Mouse (Mus musculus) retina, postnatal 1 day (tissue): Measurements from ENCODE around the gene Ankrd42.

ENCODE experiments used
- DNase-seq: peaks from one replicate; pipeline ENCODE4 v3.0.0-alpha.2; 2012

Gene Ankrd42

DNA sequence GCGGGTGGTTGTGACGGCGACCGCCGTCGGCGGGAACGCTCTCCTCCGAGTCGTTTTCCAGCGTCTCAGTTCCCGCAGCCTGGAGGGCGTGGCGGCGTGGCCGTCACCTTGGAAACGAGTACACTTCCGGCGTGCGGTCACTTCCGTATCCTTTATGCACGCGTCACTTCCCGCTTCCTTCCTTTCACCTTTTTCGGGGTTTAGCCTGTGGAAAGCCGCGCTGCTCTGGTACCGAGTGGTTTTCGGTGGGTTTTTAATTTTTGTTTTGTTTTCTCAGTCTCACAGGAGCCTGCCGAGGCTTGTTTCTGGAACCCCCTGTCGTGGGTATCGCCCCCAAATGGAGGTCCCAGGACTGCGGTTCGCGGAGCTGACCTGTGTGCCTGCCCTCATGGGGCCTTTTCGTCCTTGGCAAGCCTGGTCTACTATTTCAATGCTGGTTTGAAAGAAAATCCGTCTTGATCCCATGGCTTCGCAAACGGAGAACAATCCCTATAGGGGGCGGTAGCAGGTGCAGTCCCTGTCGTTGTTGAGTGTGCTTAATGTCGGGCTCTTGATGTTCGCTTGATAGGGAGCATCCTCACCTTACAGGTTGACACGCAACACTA, at the start of gene Ankrd42:
TSS of gene Ankrd42 (minus strand) at position 122 of the 605 bp plus-strand sequence.
- peak; percentile 95 for DNase-seq

DNA sequence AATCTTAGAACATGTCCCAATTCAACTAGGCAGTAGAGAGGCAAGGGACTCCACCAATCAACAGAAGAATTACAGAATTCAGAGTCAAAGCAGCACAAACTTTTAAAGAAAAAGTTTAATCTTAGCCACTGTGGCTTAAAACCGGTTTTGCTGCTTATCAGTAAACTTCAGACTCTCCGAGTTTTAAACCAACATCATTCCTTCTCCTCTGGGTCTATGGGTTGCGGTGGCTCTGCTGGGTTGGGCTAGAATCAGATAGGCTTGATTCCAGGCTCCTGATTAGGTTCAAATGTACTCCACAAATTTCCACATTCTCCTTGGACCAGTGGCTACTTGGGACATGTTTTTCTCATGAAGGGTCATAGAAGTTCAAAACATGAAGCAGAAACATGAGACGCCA, 40.4 kb upstream of the Ankrd42 start:
- DNase-seq = no peak

DNA sequence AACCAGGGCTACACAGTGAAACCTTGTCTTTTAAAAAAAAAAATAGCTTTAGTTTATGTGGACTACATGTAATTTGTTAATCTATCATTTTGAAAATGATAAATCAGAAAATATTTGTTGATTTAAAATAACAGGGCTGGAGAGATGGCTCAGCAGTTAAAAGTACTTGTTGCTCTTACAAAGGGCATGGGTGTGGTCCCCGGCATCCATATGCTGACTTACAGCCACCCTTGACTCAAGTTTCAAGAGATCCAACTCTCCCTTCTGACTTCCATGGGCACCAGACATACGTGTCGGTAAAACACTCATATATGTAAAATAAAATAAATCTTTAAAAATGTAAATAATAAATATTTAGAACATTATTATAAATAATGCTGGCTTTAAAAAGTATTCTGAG, 38.2 kb upstream of the Ankrd42 start:
- no peak for DNase-seq

DNA sequence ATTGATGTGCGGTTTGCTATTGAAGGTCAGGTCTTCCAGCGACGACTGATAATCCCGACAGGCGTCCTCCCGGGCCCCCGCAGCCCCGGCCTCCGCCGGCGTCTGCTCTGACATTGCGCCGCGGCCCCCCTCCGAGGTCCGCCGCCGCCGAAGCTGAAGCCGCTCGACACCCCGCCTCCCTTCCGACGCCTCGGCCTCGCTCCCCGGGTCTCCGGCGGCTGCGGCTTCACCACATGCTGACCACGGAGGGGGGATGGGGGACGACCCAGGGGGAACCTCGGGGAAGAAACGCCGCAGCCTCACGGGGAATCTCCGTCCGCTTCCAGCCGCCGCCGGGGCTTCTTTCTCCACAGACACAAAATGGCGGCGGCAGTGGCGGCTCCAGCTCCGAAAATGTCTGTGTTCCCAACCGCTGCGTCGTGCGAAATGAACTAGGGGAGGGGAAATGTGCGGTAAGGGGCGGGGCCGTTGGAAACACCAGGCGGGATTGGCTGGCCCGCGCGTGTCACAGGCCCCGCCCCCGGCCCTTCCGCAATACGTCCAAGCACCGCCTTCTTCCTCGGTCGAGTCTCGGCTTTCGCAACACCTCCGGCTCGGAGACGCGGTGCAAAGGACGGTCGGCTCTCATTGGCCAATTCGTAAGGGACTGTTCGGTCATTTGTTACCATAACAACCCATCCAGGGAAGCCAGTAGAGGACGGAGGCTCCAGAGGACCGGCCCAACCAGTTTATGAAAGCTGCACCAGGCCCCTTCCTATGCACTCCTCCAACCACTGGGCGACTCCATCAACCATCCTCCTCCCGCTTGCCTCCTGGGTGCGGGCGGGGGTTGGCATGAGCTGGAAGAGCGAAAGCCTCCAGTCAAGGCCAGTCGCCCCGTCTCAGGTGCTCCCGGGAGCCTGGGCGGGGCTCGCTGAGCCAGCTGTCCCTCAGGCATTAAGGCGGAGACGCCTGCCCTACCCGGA, 32.8 kb upstream of the Ankrd42 start, which contains the start of gene Pcf11:
TSS of gene Pcf11 (minus strand) at position 428 of the 965 bp plus-strand sequence.
- DNase-seq = peak; percentile 99

DNA sequence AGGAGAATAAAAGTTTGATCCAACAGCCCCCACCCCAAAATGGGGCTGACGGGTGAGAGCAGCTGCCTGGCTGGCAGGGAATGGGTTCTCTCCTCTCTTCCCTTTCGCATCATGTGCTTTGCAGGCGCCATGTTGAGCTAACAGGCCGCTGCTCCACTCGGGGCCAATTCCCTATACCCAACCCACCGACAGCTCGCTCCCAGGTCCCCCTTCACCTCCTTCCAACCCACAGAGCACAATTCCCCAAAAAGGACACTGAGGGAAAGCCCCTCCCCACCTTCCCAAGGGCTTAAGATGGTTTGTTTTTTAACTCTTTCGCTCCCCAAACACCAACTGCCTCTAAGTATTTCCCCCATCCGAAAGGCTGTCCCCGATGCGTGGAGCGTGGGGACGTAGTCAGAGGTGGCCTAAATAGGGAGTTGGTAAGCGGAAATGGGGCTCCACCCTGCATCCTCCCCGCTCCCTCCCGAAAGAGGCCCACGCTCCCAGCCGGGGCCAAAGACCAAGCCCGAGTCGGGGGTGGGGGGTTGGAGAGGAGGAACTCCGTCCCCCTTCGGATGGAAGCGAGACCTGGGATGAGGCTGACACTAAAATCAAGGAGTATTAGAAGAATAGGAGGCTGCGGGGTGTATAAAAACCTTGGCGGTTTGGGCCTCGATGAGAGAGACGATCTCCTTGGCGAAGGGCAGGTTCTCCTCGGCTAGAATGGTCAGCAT, 32.0 kb upstream of the Ankrd42 start:
- peak; percentile 68 for DNase-seq

DNA sequence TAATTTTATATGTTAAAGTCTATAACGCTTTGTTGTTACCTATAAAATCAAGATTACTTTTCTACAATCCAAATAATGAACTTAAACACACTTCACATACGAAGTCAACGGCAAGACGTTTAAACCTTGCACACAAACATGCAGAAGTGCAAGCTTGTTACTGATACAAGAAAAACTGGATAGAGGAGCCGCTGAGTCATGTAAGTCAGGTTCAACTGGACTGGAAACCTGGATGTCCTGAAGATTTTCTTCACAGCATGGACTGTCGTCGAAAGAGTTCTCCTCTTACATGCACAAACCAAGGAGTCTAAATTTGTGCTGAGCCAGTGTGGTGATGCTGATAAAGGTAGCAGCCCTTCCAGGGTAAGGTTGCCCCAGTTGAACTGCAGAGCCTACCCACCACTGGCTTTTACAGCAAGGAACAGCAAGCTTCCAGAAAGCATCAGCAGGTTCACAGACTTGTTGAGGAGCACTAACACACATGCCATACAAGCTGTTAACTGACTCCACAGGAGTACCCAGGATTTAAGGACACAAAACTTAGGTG, 29.4 kb upstream of the Ankrd42 start:
- DNase-seq = no peak

DNA sequence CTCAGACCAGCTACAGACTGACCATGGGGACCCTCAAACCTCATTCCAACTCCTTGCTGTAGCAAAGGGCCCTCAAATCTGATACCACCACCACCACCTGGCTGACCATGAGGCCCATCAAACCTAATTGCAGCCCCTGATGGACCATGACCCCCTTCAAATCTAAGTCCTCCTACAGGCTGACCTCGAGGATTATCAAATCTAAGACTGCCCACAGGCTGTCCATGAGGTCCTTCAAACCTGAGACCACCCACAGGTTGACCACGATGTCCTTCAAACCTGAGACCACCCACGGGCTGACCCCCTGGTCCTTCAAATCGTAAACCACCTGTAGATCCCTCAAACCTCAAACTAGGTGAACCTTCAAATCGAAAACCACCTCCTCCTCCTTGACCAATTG, 21.1 kb upstream of the Ankrd42 start:
- DNase-seq = no peak

DNA sequence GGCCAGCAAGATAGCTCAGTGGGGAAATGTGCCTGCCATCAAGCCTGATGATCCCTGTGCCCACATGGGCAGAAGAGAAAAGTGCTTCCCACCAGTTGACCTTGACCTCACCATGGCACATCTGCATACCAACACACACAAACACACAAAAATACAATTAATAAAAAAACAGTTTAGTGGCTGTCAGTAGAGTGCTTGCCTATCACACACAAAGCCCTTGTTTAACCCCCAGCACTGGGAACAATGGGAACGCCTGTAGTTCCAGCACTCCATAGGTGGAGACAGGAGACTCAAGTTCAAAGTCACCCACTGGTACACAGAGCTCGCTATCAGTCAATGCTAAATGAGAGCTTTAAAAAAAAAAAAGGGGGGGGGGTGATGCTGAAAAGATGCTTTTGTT, 19.4 kb upstream of the Ankrd42 start:
- DNase-seq = no peak

DNA sequence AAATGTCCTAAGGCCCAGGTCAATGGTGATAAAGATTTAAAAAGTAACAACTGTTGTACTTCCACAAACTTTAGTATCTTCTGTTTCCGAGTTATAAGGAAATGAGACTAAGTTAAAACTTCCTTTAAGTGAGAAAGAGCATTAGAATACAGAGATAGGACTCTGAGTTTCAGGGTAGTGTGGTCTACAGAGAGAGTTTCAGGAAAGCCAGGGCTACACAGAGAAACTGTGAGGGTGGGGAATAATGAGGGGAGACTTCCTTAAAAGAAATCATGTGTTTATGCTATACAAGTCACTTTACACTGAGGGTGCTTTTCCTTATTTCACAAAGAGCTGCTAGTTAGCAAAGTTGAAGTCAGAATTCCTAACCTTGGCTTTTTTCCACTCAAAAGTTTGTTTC, 16.4 kb upstream of the Ankrd42 start:
- DNase-seq = no peak

DNA sequence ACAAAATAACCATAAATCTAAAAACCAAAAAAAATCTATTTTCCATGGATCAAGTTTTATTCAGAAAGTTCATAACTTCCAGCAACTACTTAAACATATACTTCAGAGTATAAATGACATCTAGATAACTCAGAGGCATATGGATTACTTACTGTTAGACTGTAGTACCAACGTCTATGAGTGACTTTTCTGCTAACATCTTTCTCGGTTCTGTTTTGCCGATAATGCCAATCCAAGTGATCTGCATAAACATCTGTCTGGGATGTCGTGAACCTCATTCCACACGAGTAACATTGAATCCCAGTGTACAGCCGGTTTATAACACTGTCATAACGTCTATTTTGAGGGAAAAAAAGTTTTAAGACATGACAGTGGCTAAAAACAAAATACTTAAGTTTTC, 10.8 kb upstream of the Ankrd42 start:
- DNase-seq = no peak

DNA sequence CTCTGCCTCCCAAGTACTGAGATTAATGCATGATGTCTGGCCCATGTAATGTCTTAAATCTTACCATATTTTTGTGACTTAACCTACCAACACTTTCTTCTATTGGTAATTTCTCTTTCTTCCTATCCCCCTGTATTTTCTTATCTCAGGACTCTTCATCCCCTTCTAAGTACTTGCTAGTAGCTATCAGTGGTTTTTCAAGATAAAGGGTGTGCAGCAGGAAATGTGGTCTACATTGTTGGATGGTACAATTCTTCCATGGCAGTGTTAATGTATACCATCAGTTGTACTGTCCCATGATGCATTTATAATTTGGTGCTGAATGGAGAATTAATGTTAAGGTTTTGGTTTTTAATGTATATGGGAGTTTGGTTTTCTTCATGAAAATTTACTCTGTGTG, 5.4 kb upstream of the Ankrd42 start:
- DNase-seq = no peak

DNA sequence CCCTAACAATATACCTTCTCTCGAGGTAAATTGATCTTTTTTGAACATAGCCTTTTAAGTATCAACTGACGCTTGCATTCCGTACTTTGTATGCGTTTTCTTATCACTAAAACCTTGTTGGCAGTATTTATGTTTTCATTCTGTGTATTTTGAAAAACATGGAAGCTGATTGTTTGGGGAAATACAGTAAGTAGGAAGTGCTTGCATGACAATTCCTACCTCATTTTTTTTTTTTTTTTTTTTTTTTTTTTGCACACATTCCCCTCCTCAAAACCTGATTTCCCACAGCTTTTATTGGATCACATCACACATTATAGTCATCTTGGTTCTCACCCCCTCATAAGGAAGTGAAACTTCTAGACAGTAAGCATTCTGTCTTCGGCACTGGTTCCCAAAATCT, 1.1 kb upstream of the Ankrd42 start:
- no peak for DNase-seq

DNA sequence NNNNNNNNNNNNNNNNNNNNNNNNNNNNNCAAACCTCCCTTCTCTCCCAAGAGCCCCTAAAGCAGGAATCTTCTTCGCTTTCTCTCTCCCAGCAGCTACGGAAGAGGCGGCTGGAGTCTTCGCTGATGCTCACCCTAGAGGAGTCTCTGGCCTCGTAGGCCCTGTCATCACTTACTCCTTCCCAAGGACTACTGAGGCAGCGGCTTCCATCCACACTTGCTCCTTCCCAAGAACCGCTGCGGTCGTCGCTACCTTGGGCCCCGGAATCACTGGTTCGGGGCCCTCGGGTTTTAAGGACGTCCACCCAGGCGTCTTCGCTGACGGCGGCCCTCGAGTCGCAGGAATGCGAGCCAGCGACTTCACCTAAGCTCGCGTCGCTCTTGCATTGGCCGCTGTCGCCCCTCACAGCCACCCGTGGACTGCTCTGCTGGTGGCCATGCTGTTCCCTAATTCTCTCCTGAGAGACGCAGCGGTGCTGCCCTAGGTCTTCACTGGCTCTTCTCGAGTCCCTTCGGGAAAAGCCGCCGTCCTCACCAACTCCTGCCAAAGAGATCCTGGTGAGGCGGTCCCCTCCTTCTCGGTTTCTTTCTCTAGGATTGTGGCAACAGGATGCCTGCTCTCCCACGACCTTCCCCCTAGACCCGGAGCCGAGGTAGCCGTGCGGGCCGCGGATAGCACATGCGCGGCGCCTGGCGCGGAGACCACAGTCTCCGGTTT, 489 bp downstream of the Ankrd42 start:
- no peak for DNase-seq

DNA sequence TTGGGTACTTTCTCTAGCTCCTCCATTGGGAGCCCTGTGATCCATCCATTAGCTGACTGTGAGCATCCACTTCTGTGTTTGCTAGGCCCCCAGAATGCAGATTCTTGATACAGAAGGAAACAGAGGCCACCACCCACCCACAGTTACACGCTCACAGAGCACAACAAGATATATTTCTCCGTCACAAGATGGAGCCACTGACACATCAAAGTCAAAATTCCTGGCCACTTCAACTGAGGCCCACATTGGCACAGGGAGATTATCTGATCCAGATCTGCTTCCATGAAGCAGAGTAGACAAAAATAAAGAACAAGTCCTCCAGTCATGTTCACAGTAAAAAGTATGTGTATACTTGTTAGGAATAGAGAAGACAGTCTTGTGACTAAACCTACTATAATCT, 6.8 kb downstream of the Ankrd42 start:
- DNase-seq = peak; percentile 40

DNA sequence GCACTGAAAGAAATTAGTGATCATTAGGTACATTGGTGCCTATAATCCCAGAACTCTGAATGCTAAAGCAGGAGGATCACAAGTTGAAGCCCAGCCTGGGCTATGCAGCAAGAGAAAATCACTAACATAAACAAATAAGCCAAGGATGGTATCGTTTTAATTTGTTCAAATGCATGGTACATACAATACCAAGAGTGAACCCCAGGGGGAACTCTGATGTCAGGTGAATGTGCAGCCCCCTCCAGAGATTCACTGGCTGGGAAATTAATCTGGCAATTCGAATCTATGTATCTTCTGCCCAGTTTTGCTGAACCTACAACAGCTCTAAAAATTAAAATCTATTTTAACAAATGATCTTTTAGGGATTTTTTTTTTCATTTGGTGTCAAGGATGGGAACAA, 12.5 kb downstream of the Ankrd42 start:
- peak; percentile 23 for DNase-seq

DNA sequence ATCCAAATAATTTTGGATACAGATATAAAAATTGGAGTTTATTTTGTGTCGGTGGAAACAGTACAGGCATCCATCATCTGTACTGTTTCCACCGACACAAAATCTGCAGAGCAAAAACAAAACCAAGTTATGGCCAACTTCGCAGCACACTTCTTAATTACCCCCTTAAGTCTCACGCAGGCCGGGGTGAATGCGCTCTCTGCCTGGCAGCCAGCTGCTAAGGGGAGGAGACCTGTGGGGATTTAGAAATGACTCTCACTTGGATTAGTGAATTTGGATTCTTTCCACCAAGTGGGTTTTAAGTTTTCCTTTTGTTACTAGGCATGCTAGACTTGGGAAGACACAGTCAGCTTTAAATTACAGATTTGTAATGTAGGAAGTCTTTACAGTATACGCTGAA, 26.1 kb downstream of the Ankrd42 start:
- no peak for DNase-seq

DNA sequence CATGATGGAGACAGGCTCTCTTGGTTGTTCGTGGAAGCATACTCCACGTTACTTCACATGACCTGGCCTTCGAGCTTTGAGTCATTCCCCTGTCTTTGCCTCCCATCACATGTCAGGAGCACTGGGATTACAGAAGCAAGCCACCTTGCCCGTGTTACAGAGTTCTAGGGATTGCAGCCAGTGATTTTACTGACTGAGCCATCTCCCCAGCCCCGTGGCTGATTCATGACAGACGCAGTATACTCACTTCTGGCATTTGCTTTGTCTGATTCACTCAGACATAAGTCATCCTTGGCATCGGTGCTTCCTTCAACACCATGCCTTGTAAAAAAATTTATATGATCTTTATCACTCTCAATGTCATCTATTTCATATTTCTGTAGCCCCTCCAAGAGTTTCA, 32.0 kb downstream of the Ankrd42 start:
- DNase-seq = no peak

DNA sequence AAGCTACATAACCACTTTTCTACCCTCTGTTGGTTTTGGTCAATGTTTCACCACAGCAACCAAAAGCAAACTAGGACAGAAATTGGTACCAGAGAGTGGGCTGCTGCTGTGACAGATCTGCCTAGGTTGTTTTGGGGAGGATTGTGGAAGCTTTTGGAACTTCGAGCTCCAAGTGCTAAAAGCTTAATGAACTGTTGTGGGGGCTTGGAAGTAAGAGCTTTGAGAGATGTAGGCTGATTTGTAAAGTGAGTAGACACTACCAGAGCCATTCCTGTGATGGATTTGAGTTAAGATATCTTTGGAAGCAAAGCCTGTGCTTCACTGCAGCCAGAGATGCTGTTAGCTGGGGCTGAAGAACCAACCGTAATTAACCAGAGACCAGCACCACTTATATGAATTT, 46.1 kb downstream of the Ankrd42 start:
- no peak for DNase-seq

DNA sequence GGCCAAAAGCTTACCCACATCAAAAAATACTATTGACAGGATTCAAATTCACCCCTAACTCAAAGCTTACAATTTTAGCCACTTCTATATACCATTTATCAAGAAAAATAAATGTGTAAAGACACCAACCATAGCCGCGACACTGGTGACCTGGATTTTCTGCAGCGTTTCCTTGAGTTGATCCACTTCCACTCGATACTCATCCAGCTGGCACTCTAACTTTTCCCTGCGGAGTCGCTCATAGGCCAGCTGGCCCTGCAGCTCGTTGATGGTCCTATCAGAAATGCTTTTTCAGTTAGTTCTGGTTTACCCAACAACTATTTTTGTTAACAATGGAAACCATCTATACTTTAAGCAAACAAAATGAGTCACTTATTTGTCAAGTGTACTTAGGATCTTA, 47.0 kb downstream of the Ankrd42 start:
- no peak for DNase-seq

DNA sequence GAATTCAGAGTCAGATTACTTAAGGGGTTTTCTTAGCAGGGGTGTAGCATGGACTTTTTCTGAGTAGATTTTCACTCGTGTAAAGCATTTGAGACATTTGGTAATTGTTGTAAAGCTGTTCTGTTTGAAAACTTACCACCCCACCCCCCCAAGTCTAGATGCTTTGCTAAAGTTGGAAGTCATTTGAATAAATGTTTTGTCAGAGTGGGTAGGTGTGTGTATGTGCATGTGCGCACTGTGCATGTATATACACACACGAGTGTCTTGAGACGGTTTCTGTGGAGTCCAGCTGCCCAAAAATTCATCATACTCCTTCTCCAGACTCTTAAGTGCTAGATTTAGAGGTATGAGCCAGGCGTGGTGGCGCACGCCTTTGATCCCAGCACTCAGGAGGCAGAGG, 53.4 kb downstream of the Ankrd42 start:
- no peak for DNase-seq

DNA sequence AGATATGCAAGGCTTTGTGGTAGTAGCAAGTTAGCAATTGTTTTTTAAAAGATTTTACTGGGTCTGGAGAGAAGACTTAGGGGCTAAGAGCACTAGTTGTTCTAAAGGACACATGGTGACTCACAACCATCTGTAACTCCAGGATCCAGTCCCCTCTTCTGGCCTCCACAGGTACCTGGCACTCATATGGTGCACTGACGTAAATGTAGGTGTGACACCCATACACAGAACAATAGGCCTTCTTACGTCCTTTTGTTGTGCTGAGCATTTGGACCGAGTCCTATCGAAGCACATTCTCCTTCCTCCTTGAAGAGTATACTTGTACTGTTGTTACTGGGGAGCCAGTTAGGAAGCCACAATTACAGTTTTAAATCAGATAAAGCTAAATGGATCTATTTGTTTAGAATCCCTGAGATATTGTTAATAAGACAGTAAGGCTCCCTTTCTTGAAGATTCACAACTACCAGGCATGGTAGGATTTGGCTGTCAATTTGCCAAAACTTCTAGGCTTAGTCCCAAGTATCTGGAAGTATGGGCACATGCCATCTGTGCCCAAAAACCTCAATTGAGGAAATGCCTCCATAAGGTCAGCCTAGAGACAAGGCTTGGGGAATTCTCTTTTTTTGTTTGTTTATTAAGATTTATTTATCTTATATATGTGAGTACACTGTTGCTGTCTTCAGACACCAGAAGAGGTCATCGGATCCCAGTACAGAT, 56.3 kb downstream of the Ankrd42 start:
- no peak for DNase-seq

DNA sequence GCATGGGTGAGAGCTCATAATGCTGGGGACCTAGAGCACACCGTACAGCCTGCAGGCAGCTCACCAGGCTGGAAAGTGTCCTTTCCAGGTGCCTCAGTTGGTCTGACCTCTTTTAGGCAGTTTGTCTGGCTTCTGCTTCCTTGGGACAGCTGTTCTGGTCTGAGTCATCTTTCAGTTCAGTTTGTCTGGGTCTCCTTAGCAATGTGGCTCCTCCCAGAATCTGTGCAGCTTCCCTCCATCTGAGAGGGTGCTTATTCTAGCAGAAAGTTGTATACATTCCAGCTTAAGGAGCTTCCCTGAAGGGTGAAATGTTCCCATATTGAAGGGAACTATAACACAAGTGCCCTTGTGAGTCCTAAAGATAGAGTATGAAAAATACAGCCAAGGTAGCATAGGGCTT, 70.2 kb downstream of the Ankrd42 start:
- DNase-seq = no peak
